Mouse (Mus musculus) hindbrain, embryonic 11.5 days (tissue): Measurements from ENCODE around the gene Mical2. TPM values are rescaled to one million over a fixed set of nuclear protein-coding genes. Genes with fewer than 3 reads are reported as not detected.

Source experiments
- ATAC-seq: fragments of 200-750 bp; cut with Nextera tagmentation; 2 replicates; pipeline ENCODE4 v1.8.0; 2017; ENCODE audit warnings: mild to moderate bottlenecking, moderate TSS enrichment, moderate library complexity; ENCODE audit not compliant: low FRiP score
- DNase-seq: peaks from one replicate; pipeline ENCODE4 v3.0.0-alpha.2; 2015; ENCODE audit warnings: low spot score
- H3K27ac ChIP-seq: fragments of 300-500 bp; sonication (generic); 2 replicates; pipeline ENCODE4 v1.5.1; 2014; ENCODE audit warnings: mild to moderate bottlenecking, low read depth, low read length
- H3K27me3 ChIP-seq: fragments of 300-500 bp; sonication (generic); 2 replicates; pipeline ENCODE4 v1.6.1; 2014; ENCODE audit warnings: mild to moderate bottlenecking, low read length, moderate library complexity, mixed read lengths; ENCODE audit not compliant: control insufficient read depth, insufficient read depth
- H3K36me3 ChIP-seq: fragments of 300-500 bp; sonication (generic); 2 replicates; pipeline ENCODE4 v1.6.1; 2014; ENCODE audit warnings: mild to moderate bottlenecking, low read length, moderate library complexity, mixed read lengths; ENCODE audit not compliant: control insufficient read depth, insufficient read depth
- H3K4me1 ChIP-seq: fragments of 300-500 bp; sonication (generic); replicated peaks from 2 replicates; pipeline ENCODE4 v1.6.1; 2014; ENCODE audit warnings: low read length, mixed read lengths; ENCODE audit not compliant: control insufficient read depth, insufficient read depth
- H3K4me2 ChIP-seq: fragments of 300-500 bp; sonication (generic); replicated peaks from 2 replicates; pipeline ENCODE4 v1.6.1; 2014; ENCODE audit warnings: mild to moderate bottlenecking, low read depth, low read length
- H3K4me3 ChIP-seq: fragments of 300-500 bp; sonication (generic); 2 replicates; pipeline ENCODE4 v1.5.1; 2014; ENCODE audit warnings: low read depth, low read length
- H3K9ac ChIP-seq: fragments of 300-500 bp; sonication (generic); 2 replicates; pipeline ENCODE4 v1.6.1; 2014; ENCODE audit warnings: low read depth, low read length
- H3K9me3 ChIP-seq: fragments of 300-500 bp; sonication (generic); 2 replicates; pipeline ENCODE4 v1.6.1; 2016; ENCODE audit warnings: low read length; ENCODE audit not compliant: control insufficient read depth
- WGBS: fragments of 180-500 bp; shearing (Covaris S2); extraction: QIAGEN DNeasy Blood & Tissue Kit; methylation state at CpG from one replicate; pipeline ENCODE4 v1.1.7; 2014; 5-methylcytosine and 5-hydroxymethylcytosine counted together
- polyA plus RNA-seq: library from polyadenylated mRNA; unstranded; fragments of >200 nt; fragmentation: Nextera tagmentation; extraction: Ambion mirVana; gene quantifications from 2 replicates; pipeline ENCODE4 v1.2.1, GENCODE M21; 2014

Gene Mical2
- polyA plus RNA-seq, 1 experiment from 2014 or later, result 1.7 TPM

DNA sequence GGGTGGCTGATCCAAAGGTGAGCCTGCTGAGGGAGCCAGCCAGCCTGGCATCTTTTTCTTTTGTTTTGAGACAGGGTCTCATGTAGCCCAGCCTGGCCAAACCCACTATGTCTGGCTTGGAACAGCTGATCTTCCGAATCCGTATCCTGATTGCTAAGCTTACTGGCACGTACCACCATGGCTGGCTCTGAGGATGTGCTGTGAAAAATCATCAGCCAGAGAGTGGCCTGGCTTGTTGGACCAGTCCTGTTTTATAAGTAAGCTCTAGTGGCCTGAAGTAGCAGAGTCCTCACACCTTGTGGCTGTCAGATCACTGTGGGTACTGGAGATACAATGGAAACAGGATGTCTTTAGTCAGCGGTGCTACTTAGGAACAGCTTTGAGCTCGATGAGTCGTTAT lies 47.8 kb downstream of the Mical2 start:
- H3K9me3 ChIP-seq, result no peaks in the 10 kb centered on the region
- 86% methylated on average over 6 of the region's 6 CpGs for WGBS
- no peak overlapping the region for H3K9ac ChIP-seq
- H3K27ac ChIP-seq, result no peak overlapping the region
- no peaks in the 10 kb centered on the region for H3K27me3 ChIP-seq
- DNase-seq (no peak), ATAC-seq (no peak)
- no peak overlapping the region for H3K4me2 ChIP-seq
- no peak overlapping the region for H3K4me3 ChIP-seq
- H3K4me1 ChIP-seq, result no peaks in the 10 kb centered on the region
- no peaks in the 10 kb centered on the region for H3K36me3 ChIP-seq

DNA sequence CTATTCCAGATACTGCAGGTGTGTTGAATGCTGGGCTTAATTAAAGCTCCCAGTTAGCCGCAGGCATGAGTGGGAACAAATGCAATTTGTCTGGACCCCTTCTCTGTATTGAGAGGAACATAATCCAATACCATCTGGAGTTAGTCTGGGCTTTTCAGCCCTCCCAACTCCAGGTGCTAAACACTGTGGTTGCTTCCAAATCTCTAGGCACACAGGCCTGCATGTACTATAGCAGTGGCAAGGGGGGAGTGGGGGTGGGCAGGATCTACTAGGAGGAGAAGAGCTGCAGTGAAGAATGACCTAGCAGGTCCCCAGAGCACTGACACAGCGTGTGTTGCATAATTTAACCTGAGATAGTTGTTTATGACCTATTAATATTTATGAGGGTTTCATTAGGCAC lies 49.0 kb downstream of the Mical2 start:
- DNase-seq (no peak), ATAC-seq (no peak)
- Histone ChIP-seq H3K27me3 (no peaks in the 10 kb centered on the region), H3K9me3 (no peaks in the 10 kb centered on the region), H3K4me1 (no peaks in the 10 kb centered on the region), H3K36me3 (no peaks in the 10 kb centered on the region), H3K9ac (no peak overlapping the region), H3K4me3 (no peak overlapping the region), H3K4me2 (no peak overlapping the region), H3K27ac (no peak overlapping the region)
- WGBS, result 64% methylated on average over 2 of the region's 2 CpGs

DNA sequence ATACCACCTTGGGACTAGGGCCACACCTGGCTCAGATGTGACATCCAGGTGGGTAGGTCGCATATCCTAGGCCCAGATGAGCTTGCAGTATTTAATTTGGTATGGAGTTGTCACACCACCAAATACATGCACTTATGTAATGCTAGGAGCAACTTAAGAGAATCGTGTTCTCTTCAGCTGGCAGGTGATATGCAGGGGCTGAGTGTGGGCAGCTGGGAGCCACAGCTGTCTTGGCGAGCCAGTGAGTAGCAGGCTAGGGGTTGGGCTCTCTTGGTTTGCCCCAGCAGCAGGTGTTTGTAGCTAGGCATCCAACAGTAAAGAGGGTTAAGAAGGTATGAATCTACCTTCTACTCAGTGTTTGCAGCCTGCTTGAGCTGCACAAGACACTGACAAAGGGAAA lies 49.4 kb downstream of the Mical2 start:
- no peak overlapping the region for H3K4me3 ChIP-seq

DNA sequence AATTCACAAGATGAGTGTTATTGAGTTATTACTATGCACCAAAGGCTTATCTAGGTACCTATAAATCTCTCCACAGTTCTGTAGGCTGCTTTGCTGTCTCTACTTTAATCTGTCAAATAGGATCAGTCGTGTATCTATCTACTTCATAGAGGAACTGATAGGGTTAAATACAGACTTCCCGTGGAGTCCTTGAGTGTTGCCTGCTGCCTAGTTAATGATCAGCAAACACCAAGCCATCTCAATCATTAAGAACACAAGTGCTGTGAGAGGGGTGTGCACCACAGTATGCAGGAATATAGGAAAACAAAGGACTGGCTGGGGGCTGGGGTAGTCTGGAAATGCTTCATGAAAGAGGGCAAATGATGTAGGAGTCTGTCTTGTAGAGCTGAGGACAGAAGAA lies 50.2 kb downstream of the Mical2 start:
- no peak overlapping the region for H3K4me3 ChIP-seq
- H3K9me3 ChIP-seq, result no peaks in the 10 kb centered on the region
- H3K4me1 ChIP-seq, result no peaks in the 10 kb centered on the region
- no peak overlapping the region for H3K9ac ChIP-seq
- no peaks in the 10 kb centered on the region for H3K36me3 ChIP-seq
- no peak overlapping the region for H3K27ac ChIP-seq
- no peak overlapping the region for H3K4me2 ChIP-seq
- H3K27me3 ChIP-seq, result no peaks in the 10 kb centered on the region
- DNase-seq (no peak), ATAC-seq (no peak)
- WGBS, result 36% methylated on average over 2 of the region's 2 CpGs

More for the DNA sequence above, 49.4 kb downstream of the Mical2 start:
- Histone ChIP-seq H3K27me3 (no peaks in the 10 kb centered on the region), H3K9me3 (no peaks in the 10 kb centered on the region), H3K36me3 (no peaks in the 10 kb centered on the region), H3K9ac (no peak overlapping the region), H3K4me2 (no peak overlapping the region), H3K27ac (no peak overlapping the region), H3K4me1 (no peaks in the 10 kb centered on the region)
- 78% methylated on average over 3 of the region's 3 CpGs for WGBS
- no peak for DNase-seq
- ATAC-seq, result no peak

DNA sequence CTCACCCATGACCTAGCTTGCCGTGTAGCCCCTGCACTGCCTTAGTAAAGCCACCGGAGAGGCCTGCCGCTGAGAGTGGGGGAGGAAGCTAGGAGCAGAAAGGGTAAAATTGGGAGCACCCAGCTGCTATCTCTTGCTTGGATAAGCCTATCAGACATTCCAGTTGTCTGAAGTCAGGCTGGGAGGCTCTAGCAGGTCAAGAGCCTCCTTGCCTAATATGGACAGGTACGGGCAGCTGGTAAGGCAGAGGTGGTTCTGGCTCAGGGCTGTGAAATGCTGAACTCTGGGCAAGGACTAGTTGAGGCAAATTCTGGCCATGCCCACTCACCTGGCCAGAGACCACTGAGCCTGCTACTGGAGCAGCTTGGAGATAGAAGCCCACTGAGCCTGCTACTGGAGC lies 51.2 kb downstream of the Mical2 start:
- DNase-seq, result no peak
- Histone ChIP-seq H3K27ac (no peak overlapping the region), H3K27me3 (no peaks in the 10 kb centered on the region), H3K9ac (no peak overlapping the region), H3K9me3 (no peaks in the 10 kb centered on the region), H3K4me1 (no peaks in the 10 kb centered on the region), H3K4me3 (no peak overlapping the region), H3K36me3 (no peaks in the 10 kb centered on the region), H3K4me2 (no peak overlapping the region)
- ATAC-seq, result no peak
- 80% methylated on average over 4 of the region's 4 CpGs for WGBS

DNA sequence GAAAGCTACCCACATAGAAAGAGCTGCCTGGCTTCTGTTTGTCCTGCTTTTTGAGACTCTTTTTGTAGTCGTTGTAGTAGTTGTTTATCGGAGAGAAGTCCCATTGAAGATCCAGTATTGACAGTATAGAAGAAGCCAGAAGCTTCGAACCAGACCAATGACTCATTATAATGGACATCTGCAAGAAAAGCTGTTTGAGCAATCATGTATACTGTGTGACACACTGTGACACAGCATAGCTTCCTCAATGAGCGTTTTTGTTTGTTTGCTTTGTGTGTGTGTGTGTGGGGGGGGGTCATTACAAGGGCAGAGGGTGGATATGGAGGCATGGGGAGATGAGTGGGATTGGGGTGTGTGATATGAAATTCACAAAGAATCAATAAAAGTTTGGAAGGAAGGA lies 53.0 kb downstream of the Mical2 start:
- WGBS, result 53% methylated on average over 4 of the region's 4 CpGs
- no peaks in the 10 kb centered on the region for H3K27me3 ChIP-seq
- no peaks in the 10 kb centered on the region for H3K36me3 ChIP-seq
- no peak for ATAC-seq
- H3K4me3 ChIP-seq, result no peak overlapping the region
- no peaks in the 10 kb centered on the region for H3K4me1 ChIP-seq
- no peaks in the 10 kb centered on the region for H3K9me3 ChIP-seq
- H3K9ac ChIP-seq, result no peak overlapping the region
- H3K4me2 ChIP-seq, result no peak overlapping the region
- DNase-seq, result no peak
- no peak overlapping the region for H3K27ac ChIP-seq

DNA sequence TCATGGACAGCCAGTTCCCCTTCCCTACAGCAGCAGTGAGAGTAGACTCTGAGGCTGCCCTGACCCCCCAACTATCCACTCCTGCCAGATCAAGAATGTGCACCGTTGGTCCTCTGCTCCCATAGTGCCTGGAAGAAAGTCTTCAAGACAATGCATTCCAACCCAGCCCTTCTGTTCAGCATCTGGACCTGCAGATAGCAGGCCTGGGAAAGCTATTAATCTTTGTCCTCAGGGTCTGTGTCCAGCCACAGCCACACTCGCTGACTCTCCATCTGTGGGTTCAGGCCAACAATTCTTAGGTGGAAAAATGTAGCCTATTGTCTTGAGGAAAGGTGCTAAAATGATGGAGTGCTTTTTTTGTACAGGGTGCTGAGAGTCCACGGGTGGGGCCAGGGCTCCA lies 54.8 kb downstream of the Mical2 start:
- Histone ChIP-seq H3K36me3 (no peaks in the 10 kb centered on the region), H3K27ac (no peak overlapping the region), H3K27me3 (no peaks in the 10 kb centered on the region), H3K4me2 (no peak overlapping the region), H3K9me3 (no peaks in the 10 kb centered on the region), H3K4me3 (no peak overlapping the region), H3K9ac (no peak overlapping the region), H3K4me1 (no peaks in the 10 kb centered on the region)
- 32% methylated on average over 3 of the region's 3 CpGs for WGBS
- no peak for DNase-seq
- no peak for ATAC-seq

DNA sequence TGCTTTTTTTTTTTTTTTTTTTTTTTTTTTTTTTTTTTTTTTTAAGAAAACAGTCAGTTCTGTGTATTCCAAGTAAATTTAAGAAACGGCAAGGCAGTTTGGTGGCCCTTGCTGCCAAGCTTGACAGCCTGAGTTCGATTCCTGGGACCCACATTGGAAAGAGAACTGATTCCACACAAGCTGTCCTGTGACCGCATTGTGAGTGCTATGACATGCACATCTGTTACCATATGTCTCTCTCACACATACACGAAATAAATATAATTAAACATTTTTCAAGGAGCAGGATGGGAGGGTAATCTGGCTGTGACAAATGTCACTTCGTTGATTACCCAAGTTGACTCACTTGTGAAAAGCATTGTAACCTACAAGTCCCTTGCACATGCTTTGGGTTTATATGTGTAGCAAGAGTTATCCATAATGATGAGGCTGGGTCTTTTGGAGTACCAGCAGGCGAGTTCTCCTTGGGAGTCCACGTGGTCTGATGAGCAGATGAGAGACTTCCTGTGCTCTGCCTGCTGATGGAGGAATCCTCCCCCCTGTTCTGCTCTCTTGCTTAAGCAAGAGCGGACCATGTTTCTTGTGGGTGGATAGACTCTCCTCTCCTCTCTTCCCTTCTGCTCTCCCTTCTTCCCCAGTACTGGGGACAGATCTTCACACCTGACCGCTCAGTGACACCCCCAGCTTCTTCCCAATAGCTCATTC lies 58.1 kb downstream of the Mical2 start:
- WGBS, result 80% methylated on average over 9 of the region's 9 CpGs
- ATAC-seq (no peak), DNase-seq (no peak)
- H3K36me3 ChIP-seq, result no peaks in the 10 kb centered on the region
- H3K4me1 ChIP-seq, result no peaks in the 10 kb centered on the region
- H3K9me3 ChIP-seq, result no peaks in the 10 kb centered on the region
- no peak overlapping the region for H3K27ac ChIP-seq
- H3K4me2 ChIP-seq, result no peak overlapping the region
- no peak overlapping the region for H3K4me3 ChIP-seq
- H3K9ac ChIP-seq, result no peak overlapping the region
- H3K27me3 ChIP-seq, result no peaks in the 10 kb centered on the region

DNA sequence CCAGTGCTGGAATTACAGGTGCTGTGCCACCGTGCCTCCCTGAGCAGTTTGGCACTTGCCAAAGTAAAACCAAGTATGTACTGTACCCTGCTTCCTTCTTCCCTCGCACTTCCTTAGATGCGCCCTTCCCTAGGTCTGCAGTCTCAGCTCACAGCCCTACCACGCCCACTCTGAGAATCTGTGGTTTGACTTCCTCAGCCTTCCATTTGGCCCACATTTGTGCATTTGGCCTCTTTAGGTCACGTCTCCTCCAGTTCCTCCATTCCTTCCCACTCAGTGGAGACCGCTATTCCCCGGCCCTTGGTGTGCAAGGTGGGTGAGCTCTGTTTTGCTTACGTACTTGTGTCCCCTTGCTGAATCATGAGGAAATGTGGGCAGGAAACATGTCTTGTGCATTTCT lies 59.9 kb downstream of the Mical2 start:
- DNase-seq, result no peak

More for the DNA sequence above, 59.9 kb downstream of the Mical2 start:
- no peaks in the 10 kb centered on the region for H3K4me1 ChIP-seq
- no peak overlapping the region for H3K9ac ChIP-seq
- H3K4me3 ChIP-seq, result no peak overlapping the region
- H3K27me3 ChIP-seq, result no peaks in the 10 kb centered on the region
- WGBS, result 91% methylated on average over 8 of the region's 8 CpGs
- no peaks in the 10 kb centered on the region for H3K9me3 ChIP-seq
- H3K36me3 ChIP-seq, result no peaks in the 10 kb centered on the region
- ATAC-seq, result no peak
- H3K27ac ChIP-seq, result no peak overlapping the region
- no peak overlapping the region for H3K4me2 ChIP-seq
